Mouse (Mus musculus): ENCODE results near the gene Wnt6. TPM values are rescaled to one million over a fixed set of nuclear protein-coding genes. Genes with fewer than 3 reads are reported as not detected.

Wnt6 gene
- polyA plus RNA-seq, 1 experiment from 2014 or later = 0.13 TPM

DNA sequence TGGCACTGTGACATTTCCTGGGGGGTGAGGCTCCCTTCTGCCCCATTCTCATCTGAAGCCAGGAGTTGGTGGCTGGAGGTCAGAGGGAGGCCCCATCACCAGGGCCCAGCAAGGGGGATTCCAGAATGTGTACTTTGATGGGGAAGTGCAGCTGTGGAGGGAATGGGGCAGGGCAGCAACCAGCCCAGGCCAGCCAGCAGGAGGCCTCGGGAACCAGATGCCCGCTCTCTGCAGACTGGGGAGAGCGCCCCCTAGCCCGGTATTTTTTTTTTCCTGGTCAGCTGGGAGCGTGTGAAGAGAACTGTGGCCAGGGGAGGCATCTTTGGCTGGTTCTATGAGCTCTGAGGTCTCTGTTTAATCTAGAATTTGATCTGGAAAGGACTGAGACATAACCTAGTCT, 4.1 kb downstream of the Wnt6 start:
- ATAC-seq (replicated peaks; ENCODE audit: insufficient number of reproducible peaks, insufficient read depth, low FRiP score, low read depth) = no peak
- Histone ChIP-seq H3K27me3 (peaks cover 85% of the 10 kb centered on the region), H3K4me2 (no peak overlapping the region), H3K9ac (no peak overlapping the region), H3K36me3 (no peaks in the 10 kb centered on the region), H3K4me1 (replicated peaks) (peaks cover 30% of the 10 kb centered on the region), H3K4me3 (no peak overlapping the region), H3K27ac (no peak overlapping the region), H3K9me3 (replicated peaks) (no peaks in the 10 kb centered on the region)
- WGBS = 17% methylated on average over 5 of the region's 5 CpGs

DNA sequence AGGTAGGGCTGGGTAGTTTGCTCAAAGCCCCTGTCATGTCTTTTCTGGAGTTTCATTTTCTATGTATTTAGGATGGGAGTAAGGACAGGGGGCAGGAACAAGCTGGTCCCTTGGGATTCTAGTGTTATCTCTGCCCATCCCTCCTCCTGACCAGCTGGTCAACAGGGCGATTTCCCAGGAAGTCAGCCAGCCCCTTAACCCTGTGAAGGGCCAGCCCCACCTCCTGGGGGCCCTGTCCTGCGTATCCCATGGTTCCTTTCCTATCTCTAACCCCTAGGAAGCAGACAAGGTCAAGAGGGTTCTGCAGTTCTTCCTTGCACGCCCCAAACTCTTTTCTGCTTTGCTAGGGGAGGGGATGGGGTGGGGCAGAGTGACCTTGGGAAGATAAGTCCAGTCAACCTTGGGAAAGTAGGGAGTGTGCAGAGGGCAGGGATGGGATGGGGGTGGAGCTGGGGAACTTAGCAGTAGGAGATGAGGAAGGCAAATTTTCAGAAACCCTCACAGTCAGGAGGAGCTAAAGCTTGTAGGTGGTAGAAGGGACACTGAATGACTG, 7.3 kb downstream of the Wnt6 start:
- no peak for ATAC-seq (replicated peaks; ENCODE audit: insufficient number of reproducible peaks, insufficient read depth, low FRiP score, low read depth)
- H3K27me3 ChIP-seq = peaks cover 87% of the 10 kb centered on the region

GRCm38 (mm10) chr1:74782045-74782444, 10.4 kb downstream of the Wnt6 start:
- Histone ChIP-seq H3K9me3 (replicated peaks) (no peaks in the 10 kb centered on the region), H3K4me3 (no peak overlapping the region), H3K27ac (no peak overlapping the region), H3K4me1 (replicated peaks) (peaks cover 19% of the 10 kb centered on the region), H3K36me3 (no peaks in the 10 kb centered on the region), H3K4me2 (0 out of 2 replicates have a peak overlapping the region, but pooled peaks have one; percentile 2), H3K9ac (no peak overlapping the region), H3K27me3 (peaks cover 89% of the 10 kb centered on the region)
- WGBS = 25% methylated on average over 14 of the region's 14 CpGs
- no peak for ATAC-seq (replicated peaks; ENCODE audit: insufficient number of reproducible peaks, insufficient read depth, low FRiP score, low read depth)

More for the DNA sequence above, 7.3 kb downstream of the Wnt6 start:
- Histone ChIP-seq H3K27ac (no peak overlapping the region), H3K9me3 (replicated peaks) (no peaks in the 10 kb centered on the region), H3K9ac (no peak overlapping the region), H3K4me3 (no peak overlapping the region), H3K36me3 (no peaks in the 10 kb centered on the region), H3K4me1 (replicated peaks) (peaks cover 18% of the 10 kb centered on the region), H3K4me2 (no peak overlapping the region)
- 20% methylated on average over 3 of the region's 3 CpGs for WGBS

GRCm38 (mm10) chr1:74783554-74783953, 11.9 kb downstream of the Wnt6 start:
- Histone ChIP-seq H3K27ac (no peak overlapping the region), H3K36me3 (no peaks in the 10 kb centered on the region), H3K27me3 (peaks cover 89% of the 10 kb centered on the region), H3K9me3 (replicated peaks) (no peaks in the 10 kb centered on the region), H3K4me1 (replicated peaks) (peaks cover 19% of the 10 kb centered on the region), H3K9ac (peak overlapping the region; percentile 43; the same call in 1 of the 2 replicates), H3K4me2 (peak overlapping the region; percentile 93), H3K4me3 (peak overlapping the region; percentile 56)
- 2% methylated on average over 13 of the region's 13 CpGs for WGBS
- no peak for ATAC-seq (replicated peaks; ENCODE audit: insufficient number of reproducible peaks, insufficient read depth, low FRiP score, low read depth)

DNA sequence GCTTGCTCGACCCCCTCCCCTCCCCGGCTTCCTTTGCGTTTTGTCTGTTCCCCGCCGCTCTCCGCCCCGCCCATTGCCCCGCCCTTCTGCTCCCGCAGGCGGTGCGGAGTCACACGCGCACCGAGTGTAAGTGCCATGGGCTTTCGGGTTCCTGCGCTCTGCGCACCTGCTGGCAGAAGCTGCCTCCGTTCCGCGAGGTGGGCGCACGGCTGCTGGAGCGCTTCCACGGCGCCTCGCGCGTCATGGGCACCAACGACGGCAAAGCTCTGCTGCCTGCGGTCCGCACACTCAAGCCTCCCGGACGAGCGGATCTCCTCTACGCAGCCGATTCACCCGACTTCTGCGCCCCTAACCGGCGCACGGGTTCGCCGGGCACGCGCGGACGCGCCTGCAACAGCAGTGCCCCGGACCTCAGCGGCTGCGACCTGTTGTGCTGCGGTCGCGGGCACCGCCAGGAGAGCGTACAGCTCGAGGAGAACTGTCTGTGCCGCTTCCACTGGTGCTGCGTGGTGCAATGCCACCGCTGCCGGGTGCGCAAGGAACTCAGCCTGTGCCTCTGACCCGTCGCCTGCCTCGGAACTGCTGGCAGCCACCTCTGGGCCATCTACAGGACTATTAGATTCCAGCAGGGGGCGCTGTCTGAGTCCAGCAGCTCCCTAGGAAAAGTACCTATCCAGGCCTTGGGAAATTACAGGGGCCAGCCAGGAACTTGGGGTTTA, 12.5 kb downstream of the Wnt6 start:
- Histone ChIP-seq H3K27me3 (peaks cover 90% of the 10 kb centered on the region), H3K9ac (peak overlapping the region; percentile 43)
- whole genome bisulfite sequencing = 1% methylated on average over 67 of the region's 67 CpGs

GRCm38 (mm10) chr1:74787846-74788245, 16.2 kb downstream of the Wnt6 start:
- Histone ChIP-seq H3K4me3 (no peak overlapping the region), H3K4me1 (replicated peaks) (peaks cover 20% of the 10 kb centered on the region), H3K4me2 (no peak overlapping the region), H3K9me3 (replicated peaks) (no peaks in the 10 kb centered on the region), H3K27me3 (peaks cover 98% of the 10 kb centered on the region), H3K27ac (no peak overlapping the region), H3K9ac (no peak overlapping the region), H3K36me3 (no peaks in the 10 kb centered on the region)
- ATAC-seq (replicated peaks; ENCODE audit: insufficient number of reproducible peaks, insufficient read depth, low FRiP score, low read depth) = no peak
- WGBS = 5% methylated on average over 7 of the region's 7 CpGs

More for the DNA sequence above, 12.5 kb downstream of the Wnt6 start:
- Histone ChIP-seq H3K27ac (no peak overlapping the region), H3K36me3 (no peaks in the 10 kb centered on the region), H3K4me2 (peak overlapping the region; percentile 93), H3K9me3 (replicated peaks) (no peaks in the 10 kb centered on the region), H3K4me1 (replicated peaks) (peaks cover 19% of the 10 kb centered on the region), H3K4me3 (peak overlapping the region; percentile 56)
- no peak for ATAC-seq (replicated peaks; ENCODE audit: insufficient number of reproducible peaks, insufficient read depth, low FRiP score, low read depth)

- Histone ChIP-seq H3K9me3 (replicated peaks) (no peaks in the 10 kb centered on the region), H3K27ac (no peak overlapping the region), H3K9ac (no peak overlapping the region), H3K4me3 (no peak overlapping the region), H3K4me1 (replicated peaks) (peaks cover 20% of the 10 kb centered on the region), H3K36me3 (no peaks in the 10 kb centered on the region), H3K27me3 (peaks cover 98% of the 10 kb centered on the region), H3K4me2 (no peak overlapping the region)
- no peak for ATAC-seq (replicated peaks; ENCODE audit: insufficient number of reproducible peaks, insufficient read depth, low FRiP score, low read depth)
- WGBS = 17% methylated on average over 6 of the region's 6 CpGs
Observed at GRCm38 (mm10) chr1:74788603-74789176, 17.0 kb downstream of the Wnt6 start.

DNA sequence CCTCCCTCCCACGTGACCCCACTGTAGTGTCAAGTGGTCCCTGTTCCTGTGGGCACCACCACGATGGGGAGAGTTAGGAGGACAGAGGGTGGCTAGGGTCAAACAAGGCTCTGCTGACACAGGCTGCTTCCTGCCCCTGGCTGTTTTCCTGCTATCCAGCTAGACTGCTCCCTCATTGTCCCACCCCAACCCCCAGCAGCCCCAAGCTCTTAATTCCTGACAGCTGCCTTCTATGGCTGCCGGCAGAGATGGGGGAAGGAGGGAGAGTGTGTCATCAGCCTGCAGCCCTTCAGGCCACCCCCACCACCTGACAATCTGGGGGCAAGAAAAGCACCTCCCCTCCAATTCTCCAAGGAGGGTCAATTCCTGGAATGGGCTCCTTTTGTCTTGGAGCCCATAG, 18.4 kb downstream of the Wnt6 start:
- 12% methylated on average over 3 of the region's 3 CpGs for WGBS
- Histone ChIP-seq H3K4me1 (replicated peaks) (peaks cover 24% of the 10 kb centered on the region), H3K4me3 (no peak overlapping the region), H3K4me2 (no peak overlapping the region), H3K36me3 (no peaks in the 10 kb centered on the region), H3K27me3 (peaks cover 98% of the 10 kb centered on the region), H3K9ac (no peak overlapping the region), H3K27ac (no peak overlapping the region), H3K9me3 (replicated peaks) (no peaks in the 10 kb centered on the region)
- no peak for ATAC-seq (replicated peaks; ENCODE audit: insufficient number of reproducible peaks, insufficient read depth, low FRiP score, low read depth)

GRCm38 (mm10) chr1:74791249-74791648, 19.6 kb downstream of the Wnt6 start, which contains the start of gene Wnt10a:
Gene Wnt10a (plus strand): TSS chr1:74791516.
- Histone ChIP-seq H3K4me1 (replicated peaks) (peaks cover 24% of the 10 kb centered on the region), H3K36me3 (no peaks in the 10 kb centered on the region), H3K4me3 (peak within 1 kb of the TSS; percentile 39), H3K27ac (no peak within 1 kb of the TSS), H3K4me2 (peak within 1 kb of the TSS; percentile 60), H3K9me3 (replicated peaks) (no peaks in the 10 kb centered on the region), H3K27me3 (peaks cover 99% of the 10 kb centered on the region), H3K9ac (0 out of 2 replicates have a peak within 1 kb of the TSS, but pooled peaks have one; percentile 32)
- ATAC-seq (replicated peaks; ENCODE audit: insufficient number of reproducible peaks, insufficient read depth, low FRiP score, low read depth) = no peak
- WGBS = 3% methylated on average over 8 of the region's 11 CpGs

- no peak overlapping the region for H3K27ac ChIP-seq
- peaks cover 100% of the 10 kb centered on the region for H3K27me3 ChIP-seq
- H3K9ac ChIP-seq = no peak overlapping the region
- 15% methylated on average over 19 of the region's 19 CpGs for WGBS
- no peak overlapping the region for H3K4me3 ChIP-seq
- H3K36me3 ChIP-seq = no peaks in the 10 kb centered on the region
- H3K4me1 ChIP-seq (replicated peaks) = peaks cover 28% of the 10 kb centered on the region
- no peaks in the 10 kb centered on the region for H3K9me3 ChIP-seq (replicated peaks)
- no peak overlapping the region for H3K4me2 ChIP-seq
- ATAC-seq (replicated peaks; ENCODE audit: insufficient number of reproducible peaks, insufficient read depth, low FRiP score, low read depth) = no peak
Observed at GRCm38 (mm10) chr1:74792831-74793660, 21.4 kb downstream of the Wnt6 start.
